Mouse (Mus musculus): ENCODE measurements at regions not wholly inside any gene's neighbourhood (a gene's known extent, or its start where the extent isn't known, plus 50 kb on each side); places are given as distances from the start of the nearest gene placed in this dataset.

DNA sequence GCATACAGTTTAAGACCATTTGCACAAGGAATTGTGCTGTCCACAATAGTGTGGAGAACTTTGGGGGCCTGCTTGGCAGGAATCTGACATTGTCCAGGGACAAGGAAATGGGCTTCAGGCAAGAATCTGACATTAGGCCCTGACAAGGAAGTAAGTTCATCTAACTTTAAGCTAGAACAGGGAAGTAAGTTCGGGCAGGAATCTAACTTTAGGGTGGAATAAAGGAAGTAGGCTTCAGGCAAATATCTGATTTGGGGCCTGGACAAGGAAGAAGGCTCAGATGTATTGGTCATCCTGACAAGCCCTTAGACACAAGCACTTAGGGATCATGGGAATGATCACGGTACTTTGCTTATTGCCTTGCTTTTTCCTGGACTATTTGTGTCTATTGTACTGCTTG, 230.9 kb upstream of the Crim1 start:
- TF ChIP-seq CTCF (IDR thresholded peaks at IDR 0.05; ENCODE audit: low read depth) = no peak
- H3K4me3 ChIP-seq (ENCODE audit: low read depth, low read length) = no peak overlapping the region
- no peaks in the 10 kb centered on the region for H3K36me3 ChIP-seq (ENCODE audit: insufficient read depth)
- H3K4me1 ChIP-seq (ENCODE audit: insufficient read depth) = no peaks in the 10 kb centered on the region
- no peak overlapping the region for H3K27ac ChIP-seq (ENCODE audit: low read depth, low read length)
- no peak for ATAC-seq
- DNase-seq = no peak
- no peak overlapping the region for H3K4me2 ChIP-seq (ENCODE audit: low read depth)
- WGBS = 91% methylated on average over 2 of the region's 2 CpGs
- no peaks in the 10 kb centered on the region for H3K9me3 ChIP-seq (ENCODE audit: low read length)
- no peak overlapping the region for H3K9ac ChIP-seq
- no peaks in the 10 kb centered on the region; the same call in 1 of the 2 replicates for H3K27me3 ChIP-seq (ENCODE audit: insufficient read depth, low read length)
